Mouse (Mus musculus): Measurements from ENCODE around the gene Mrrf. TPM values are rescaled to one million over a fixed set of nuclear protein-coding genes. Genes with fewer than 3 reads are reported as not detected.

Gene Mrrf
- polyA plus RNA-seq, 1 experiment from 2014 or later = 23.2 TPM

DNA sequence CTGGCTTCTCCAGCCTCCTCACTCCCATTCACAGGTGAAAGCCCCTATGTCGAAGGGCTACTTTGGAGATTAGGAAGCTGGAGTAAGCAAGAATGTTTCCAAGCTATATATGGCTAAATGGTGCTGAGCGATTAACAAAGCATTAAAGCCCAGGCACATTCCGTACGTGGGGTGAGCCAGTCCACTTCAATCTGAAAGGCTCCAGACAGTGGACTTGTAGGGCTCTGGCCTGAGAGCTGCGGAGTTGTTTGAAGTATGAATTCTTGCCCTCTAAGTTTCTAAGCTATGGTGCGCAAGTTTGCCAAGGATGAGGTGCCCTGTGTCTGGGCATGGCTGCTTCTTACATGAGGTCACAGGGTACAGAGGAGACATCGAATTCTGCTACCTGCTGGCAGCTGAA lies 88.0 kb downstream of the Mrrf start:
- H3K4me2 ChIP-seq = no peak overlapping the region
- no peak for ATAC-seq (ENCODE audit: low FRiP score)
- no peak overlapping the region for H3K4me3 ChIP-seq (replicated peaks)
- H3K27me3 ChIP-seq = 0 out of 2 replicates have a peak, but pooled peaks cover 13% of the 10 kb centered on the region
- H3K4me1 ChIP-seq = no peaks in the 10 kb centered on the region
- no peaks in the 10 kb centered on the region for H3K36me3 ChIP-seq (replicated peaks)
- 84% methylated on average over 7 of the region's 7 CpGs for WGBS
- H3K9me3 ChIP-seq = no peaks in the 10 kb centered on the region
- H3K27ac ChIP-seq = no peak overlapping the region
- no peak overlapping the region for H3K9ac ChIP-seq

- Histone ChIP-seq H3K9ac (no peak overlapping the region), H3K4me3 (replicated peaks) (no peak overlapping the region), H3K27ac (no peak overlapping the region), H3K36me3 (replicated peaks) (no peaks in the 10 kb centered on the region), H3K4me1 (no peaks in the 10 kb centered on the region), H3K27me3 (0 out of 2 replicates have a peak, but pooled peaks cover 13% of the 10 kb centered on the region), H3K4me2 (no peak overlapping the region), H3K9me3 (no peaks in the 10 kb centered on the region)
- 43% methylated on average over 2 of the region's 2 CpGs for WGBS
- no peak for ATAC-seq (ENCODE audit: low FRiP score)
These were observed 88.4 kb downstream of the Mrrf start for GRCm38 (mm10) chr2:36224599-36224998.

DNA sequence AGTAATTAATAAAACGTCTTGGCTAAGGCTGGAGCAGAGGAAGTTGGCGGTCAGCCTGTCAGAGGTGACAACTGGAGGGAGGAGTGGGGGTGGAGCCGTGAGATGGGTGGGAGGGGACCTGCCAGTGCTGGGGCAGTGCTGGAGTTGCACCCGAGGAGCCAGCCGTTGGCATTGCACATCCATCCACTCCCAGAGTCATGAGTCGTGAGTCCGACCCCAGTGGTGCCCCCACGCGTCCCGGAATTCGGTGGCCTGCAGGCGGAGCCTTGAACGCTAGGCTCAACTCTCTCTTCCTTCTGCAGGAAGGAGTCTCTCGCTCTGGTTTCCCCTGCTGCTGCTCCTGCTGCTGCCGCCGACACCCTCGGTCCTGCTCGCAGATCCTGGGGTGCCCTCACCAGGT lies 94.2 kb downstream of the Mrrf start, which contains the start of gene Ptgs1:
Gene Ptgs1 (plus strand): TSS at position 61 of the 400 bp plus-strand sequence.
- Histone ChIP-seq H3K27me3 (peaks cover 34% of the 10 kb centered on the region; the same call in 1 of the 2 replicates), H3K9ac (peak within 1 kb of the TSS; percentile 40; the same call in 1 of the 2 replicates), H3K4me1 (peaks cover 12% of the 10 kb centered on the region), H3K36me3 (replicated peaks) (no peaks in the 10 kb centered on the region), H3K4me3 (replicated peaks) (peak within 1 kb of the TSS; percentile 33), H3K27ac (no peak within 1 kb of the TSS), H3K4me2 (peak within 1 kb of the TSS; percentile 60), H3K9me3 (no peaks in the 10 kb centered on the region)
- 4% methylated on average over 18 of the region's 18 CpGs for WGBS
- ATAC-seq (ENCODE audit: low FRiP score) = no peak

DNA sequence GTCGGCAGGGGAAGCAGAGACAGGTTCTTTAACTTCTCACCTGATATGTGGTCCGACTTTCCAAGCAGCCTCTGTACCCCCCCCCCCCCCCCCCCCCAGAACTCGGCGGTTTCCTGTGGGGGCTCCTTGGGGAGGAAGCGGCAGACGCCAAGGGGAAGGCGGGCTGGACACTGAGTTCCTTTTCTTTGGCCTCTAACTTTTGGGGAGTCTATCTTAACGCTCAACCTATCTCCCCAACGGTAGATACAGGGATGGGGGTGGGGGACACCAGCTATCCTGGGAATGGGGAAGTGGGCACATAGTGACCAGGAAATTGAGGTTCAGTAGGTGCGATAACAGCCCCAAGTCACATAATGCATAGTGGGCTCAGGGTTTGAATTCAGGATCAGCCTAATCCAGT lies 94.8 kb downstream of the Mrrf start:
- peaks cover 15% of the 10 kb centered on the region for H3K4me1 ChIP-seq
- 55% methylated on average over 8 of the region's 10 CpGs for WGBS
- peak overlapping the region; percentile 60 for H3K4me2 ChIP-seq
- no peak overlapping the region for H3K27ac ChIP-seq
- no peaks in the 10 kb centered on the region for H3K9me3 ChIP-seq
- H3K27me3 ChIP-seq = peaks cover 34% of the 10 kb centered on the region; the same call in 1 of the 2 replicates
- H3K36me3 ChIP-seq (replicated peaks) = no peaks in the 10 kb centered on the region
- peak overlapping the region; percentile 33 for H3K4me3 ChIP-seq (replicated peaks)
- H3K9ac ChIP-seq = 0 out of 2 replicates have a peak overlapping the region, but pooled peaks have one; percentile 40
- ATAC-seq (ENCODE audit: low FRiP score) = no peak

GRCm38 (mm10) chr2:36234526-36235368 lies 98.6 kb downstream of the Mrrf start:
- H3K4me3 ChIP-seq (replicated peaks) = no peak overlapping the region
- peaks cover 20% of the 10 kb centered on the region; the same call in 1 of the 2 replicates for H3K27me3 ChIP-seq
- H3K9ac ChIP-seq = no peak overlapping the region
- peaks cover 15% of the 10 kb centered on the region for H3K4me1 ChIP-seq
- H3K9me3 ChIP-seq = no peaks in the 10 kb centered on the region
- no peak overlapping the region for H3K27ac ChIP-seq
- no peaks in the 10 kb centered on the region for H3K36me3 ChIP-seq (replicated peaks)
- H3K4me2 ChIP-seq = no peak overlapping the region
- no peak for ATAC-seq (ENCODE audit: low FRiP score)
- WGBS = 75% methylated on average over 7 of the region's 7 CpGs

GRCm38 (mm10) chr2:36235917-36236316 lies 99.7 kb downstream of the Mrrf start:
- no peaks in the 10 kb centered on the region for H3K36me3 ChIP-seq (replicated peaks)
- peaks cover 9% of the 10 kb centered on the region; the same call in 1 of the 2 replicates for H3K27me3 ChIP-seq
- no peak overlapping the region for H3K4me3 ChIP-seq (replicated peaks)
- no peak overlapping the region for H3K9ac ChIP-seq
- no peak overlapping the region for H3K27ac ChIP-seq
- ATAC-seq (ENCODE audit: low FRiP score) = no peak
- H3K4me2 ChIP-seq = no peak overlapping the region
- H3K4me1 ChIP-seq = peaks cover 4% of the 10 kb centered on the region; the same call in 1 of the 2 replicates
- 61% methylated on average over 4 of the region's 4 CpGs for WGBS
- no peaks in the 10 kb centered on the region for H3K9me3 ChIP-seq

DNA sequence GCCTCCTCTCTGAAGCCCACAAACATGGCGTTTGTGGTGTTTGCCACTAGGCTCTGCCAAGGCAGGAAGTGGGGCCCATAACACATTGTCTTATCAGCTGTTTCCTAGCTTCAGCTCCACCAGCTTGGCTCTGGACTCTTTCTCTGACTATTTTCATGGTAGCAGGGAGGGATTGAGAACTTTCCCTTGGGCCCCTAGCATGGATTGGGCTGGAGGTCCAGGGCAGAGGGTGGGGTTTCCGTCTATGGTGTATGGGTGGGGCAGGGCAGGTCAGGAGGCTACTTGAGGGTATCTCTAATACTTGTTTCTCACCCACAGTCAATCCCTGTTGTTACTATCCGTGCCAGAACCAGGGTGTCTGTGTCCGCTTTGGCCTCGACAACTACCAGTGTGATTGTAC lies 100.7 kb downstream of the Mrrf start:
- no peaks in the 10 kb centered on the region for H3K27me3 ChIP-seq
- H3K27ac ChIP-seq = no peak overlapping the region
- H3K4me3 ChIP-seq (replicated peaks) = no peak overlapping the region
- H3K9ac ChIP-seq = no peak overlapping the region
- no peaks in the 10 kb centered on the region for H3K36me3 ChIP-seq (replicated peaks)
- no peak for ATAC-seq (ENCODE audit: low FRiP score)
- H3K4me2 ChIP-seq = no peak overlapping the region
- 93% methylated on average over 5 of the region's 5 CpGs for whole genome bisulfite sequencing
- H3K9me3 ChIP-seq = no peaks in the 10 kb centered on the region
- peaks cover 3% of the 10 kb centered on the region; the same call in 1 of the 2 replicates for H3K4me1 ChIP-seq

GRCm38 (mm10) chr2:36237557-36237956 lies 101.4 kb downstream of the Mrrf start:
- Histone ChIP-seq H3K9me3 (no peaks in the 10 kb centered on the region), H3K4me1 (peaks cover 3% of the 10 kb centered on the region; the same call in 1 of the 2 replicates), H3K4me2 (no peak overlapping the region), H3K4me3 (replicated peaks) (no peak overlapping the region), H3K27ac (no peak overlapping the region), H3K27me3 (no peaks in the 10 kb centered on the region), H3K9ac (no peak overlapping the region), H3K36me3 (replicated peaks) (no peaks in the 10 kb centered on the region)
- ATAC-seq (ENCODE audit: low FRiP score) = no peak
- 93% methylated on average over 6 of the region's 6 CpGs for WGBS

- Histone ChIP-seq H3K9me3 (no peaks in the 10 kb centered on the region), H3K27ac (no peak overlapping the region), H3K9ac (no peak overlapping the region), H3K4me1 (peaks cover 3% of the 10 kb centered on the region; the same call in 1 of the 2 replicates), H3K4me3 (replicated peaks) (no peak overlapping the region), H3K36me3 (replicated peaks) (no peaks in the 10 kb centered on the region), H3K27me3 (no peaks in the 10 kb centered on the region), H3K4me2 (no peak overlapping the region)
- 71% methylated on average over 3 of the region's 3 CpGs for WGBS
- ATAC-seq (ENCODE audit: low FRiP score) = no peak
These were observed 102.3 kb downstream of the Mrrf start for GRCm38 (mm10) chr2:36238467-36238866.

DNA sequence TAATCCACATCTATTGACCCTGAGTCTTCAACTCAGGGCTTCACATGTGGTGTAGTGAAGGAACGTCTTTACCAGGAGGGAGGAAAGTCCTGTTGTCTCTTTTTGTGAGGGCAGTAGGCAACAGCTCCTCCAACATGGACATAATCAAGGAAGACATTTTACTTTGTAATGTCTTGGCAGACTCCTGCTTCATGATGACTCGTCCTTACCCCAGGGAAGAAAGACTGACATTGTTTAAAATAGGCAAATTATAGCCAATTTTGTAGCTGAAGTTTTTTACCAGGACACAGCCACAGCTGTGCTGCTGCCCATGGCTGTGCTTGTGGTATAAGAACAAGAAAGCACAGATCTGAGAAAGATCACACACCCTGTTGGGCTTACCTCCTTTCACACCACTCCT lies 102.8 kb downstream of the Mrrf start:
- ATAC-seq (ENCODE audit: low FRiP score) = no peak
- Histone ChIP-seq H3K4me3 (replicated peaks) (no peak overlapping the region), H3K27ac (no peak overlapping the region), H3K9me3 (no peaks in the 10 kb centered on the region), H3K36me3 (replicated peaks) (no peaks in the 10 kb centered on the region), H3K27me3 (no peaks in the 10 kb centered on the region), H3K4me1 (peaks cover 3% of the 10 kb centered on the region; the same call in 1 of the 2 replicates), H3K9ac (no peak overlapping the region), H3K4me2 (no peak overlapping the region)
- 88% methylated on average over 2 of the region's 2 CpGs for WGBS
